Mouse (Mus musculus): ENCODE data around the gene Susd6. TPM values are rescaled to one million over a fixed set of nuclear protein-coding genes. Genes with fewer than 3 reads are reported as not detected.

The Susd6 gene
- polyA plus RNA-seq, 1 experiment from 2014 or later: 17.7 TPM

GRCm38 (mm10) chr12:80779760-80780159 is 10.6 kb upstream of the Susd6 start:
- no peak for DNase-seq (ENCODE audit: low spot score)

GRCm38 (mm10) chr12:80782190-80782589 is 8.1 kb upstream of the Susd6 start:
- no peaks in the 10 kb centered on the region for H3K4me1 ChIP-seq (replicated peaks; ENCODE audit: control insufficient read depth, insufficient read depth, low read length)
- ATAC-seq (ENCODE audit: low FRiP score): no peak
- H3K4me2 ChIP-seq (replicated peaks; ENCODE audit: low read depth, low read length): no peak overlapping the region
- no peaks in the 10 kb centered on the region for H3K9me3 ChIP-seq (ENCODE audit: control insufficient read depth, low read length)
- no peak overlapping the region for H3K9ac ChIP-seq (ENCODE audit: low read depth, low read length)
- H3K27me3 ChIP-seq (ENCODE audit: control insufficient read depth, insufficient read depth, low read length): no peaks in the 10 kb centered on the region
- no peak overlapping the region for H3K4me3 ChIP-seq (ENCODE audit: low read depth, low read length)
- no peak overlapping the region for H3K27ac ChIP-seq (ENCODE audit: low read depth, low read length)
- DNase-seq (ENCODE audit: low spot score): no peak
- no peaks in the 10 kb centered on the region for H3K36me3 ChIP-seq (ENCODE audit: control insufficient read depth, insufficient read depth, low read length)
- WGBS: 77% methylated on average over 3 of the region's 3 CpGs

More at GRCm38 (mm10) chr12:80779760-80780159, 10.6 kb upstream of the Susd6 start:
- Histone ChIP-seq H3K4me3 (ENCODE audit: low read depth, low read length) (no peak overlapping the region), H3K36me3 (ENCODE audit: control insufficient read depth, insufficient read depth, low read length) (no peaks in the 10 kb centered on the region), H3K27me3 (ENCODE audit: control insufficient read depth, insufficient read depth, low read length) (no peaks in the 10 kb centered on the region), H3K4me1 (replicated peaks; ENCODE audit: control insufficient read depth, insufficient read depth, low read length) (no peaks in the 10 kb centered on the region), H3K4me2 (replicated peaks; ENCODE audit: low read depth, low read length) (no peak overlapping the region), H3K9me3 (ENCODE audit: control insufficient read depth, low read length) (no peaks in the 10 kb centered on the region), H3K9ac (ENCODE audit: low read depth, low read length) (no peak overlapping the region), H3K27ac (ENCODE audit: low read depth, low read length) (no peak overlapping the region)
- 85% methylated on average over 4 of the region's 4 CpGs for WGBS
- ATAC-seq (ENCODE audit: low FRiP score): no peak

DNA sequence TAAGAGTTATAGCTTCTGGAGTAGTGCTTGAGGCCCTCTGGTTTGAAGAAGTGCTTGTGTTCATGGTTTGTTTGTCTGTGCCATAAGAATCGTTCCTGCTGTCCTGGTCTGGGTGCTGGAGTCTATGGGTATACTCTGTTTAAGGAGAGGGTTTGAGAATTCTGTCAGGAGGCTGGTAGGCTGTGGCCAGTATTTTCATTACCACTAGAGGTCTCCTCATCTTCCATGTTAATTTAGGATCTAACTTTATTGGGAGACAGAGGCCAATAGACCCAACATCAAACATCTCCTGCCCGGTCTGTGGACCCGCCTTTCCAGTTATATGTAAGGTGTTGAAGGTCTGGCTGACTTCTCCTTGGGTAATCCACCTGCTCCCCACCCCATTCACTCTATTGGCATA is 7.4 kb upstream of the Susd6 start:
- WGBS: 62% methylated on average over 3 of the region's 3 CpGs

DNA sequence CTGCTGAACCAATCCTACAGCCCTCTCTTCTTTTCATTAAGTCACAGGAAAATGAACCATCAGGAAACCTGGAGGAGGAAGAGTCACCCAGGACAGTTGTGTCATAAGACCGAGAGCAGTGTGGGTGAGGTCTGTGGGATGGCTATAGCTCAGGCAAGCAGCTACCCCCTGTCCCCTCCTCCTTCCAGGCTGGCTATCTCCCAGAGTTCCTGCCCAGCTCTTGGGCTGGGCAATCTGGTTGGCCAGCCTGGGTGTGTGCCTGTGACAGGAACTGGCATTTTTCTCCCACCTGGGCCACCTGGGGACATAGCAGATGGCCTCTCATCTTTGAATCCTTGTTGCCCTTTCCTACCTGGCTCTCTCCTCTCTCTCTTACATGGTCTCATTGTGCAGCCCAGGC is 6.4 kb upstream of the Susd6 start:
- no peak overlapping the region for H3K4me3 ChIP-seq (ENCODE audit: low read depth, low read length)
- H3K4me2 ChIP-seq (replicated peaks; ENCODE audit: low read depth, low read length): no peak overlapping the region
- H3K27ac ChIP-seq (ENCODE audit: low read depth, low read length): no peak overlapping the region
- H3K9me3 ChIP-seq (ENCODE audit: control insufficient read depth, low read length): no peaks in the 10 kb centered on the region
- no peak for ATAC-seq (ENCODE audit: low FRiP score)
- no peaks in the 10 kb centered on the region for H3K4me1 ChIP-seq (replicated peaks; ENCODE audit: control insufficient read depth, insufficient read depth, low read length)
- 88% methylated on average over 1 of the region's 1 CpGs for WGBS
- no peak overlapping the region for H3K9ac ChIP-seq (ENCODE audit: low read depth, low read length)
- no peak for DNase-seq (ENCODE audit: low spot score)
- H3K36me3 ChIP-seq (ENCODE audit: control insufficient read depth, insufficient read depth, low read length): no peaks in the 10 kb centered on the region
- H3K27me3 ChIP-seq (ENCODE audit: control insufficient read depth, insufficient read depth, low read length): no peaks in the 10 kb centered on the region

More for the DNA sequence above, 7.4 kb upstream of the Susd6 start:
- Histone ChIP-seq H3K4me1 (replicated peaks; ENCODE audit: control insufficient read depth, insufficient read depth, low read length) (no peaks in the 10 kb centered on the region), H3K27me3 (ENCODE audit: control insufficient read depth, insufficient read depth, low read length) (no peaks in the 10 kb centered on the region), H3K27ac (ENCODE audit: low read depth, low read length) (no peak overlapping the region), H3K4me3 (ENCODE audit: low read depth, low read length) (no peak overlapping the region), H3K9me3 (ENCODE audit: control insufficient read depth, low read length) (no peaks in the 10 kb centered on the region), H3K9ac (ENCODE audit: low read depth, low read length) (no peak overlapping the region), H3K4me2 (replicated peaks; ENCODE audit: low read depth, low read length) (no peak overlapping the region), H3K36me3 (ENCODE audit: control insufficient read depth, insufficient read depth, low read length) (no peaks in the 10 kb centered on the region)
- ATAC-seq (ENCODE audit: low FRiP score) (no peak), DNase-seq (ENCODE audit: low spot score) (no peak)

DNA sequence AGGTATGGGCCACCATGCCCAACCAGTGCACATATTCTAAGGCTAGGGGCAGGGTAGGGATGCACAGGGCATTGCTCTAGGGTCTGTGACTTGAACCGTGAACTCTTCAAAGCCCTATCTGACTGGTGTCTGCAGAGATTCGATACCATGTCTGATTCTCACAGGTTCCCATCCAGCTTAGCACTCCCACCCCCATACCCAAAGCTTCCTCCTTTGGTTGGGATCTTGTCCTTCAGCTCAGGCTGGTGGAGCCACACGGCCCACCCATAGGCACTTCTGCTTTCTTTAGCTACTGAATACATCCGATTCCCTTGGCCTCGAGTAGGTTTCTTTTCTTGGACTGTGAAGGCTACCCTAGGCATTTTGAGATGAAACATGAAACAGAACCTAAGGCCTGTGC is 5.3 kb upstream of the Susd6 start:
- Histone ChIP-seq H3K4me1 (replicated peaks; ENCODE audit: control insufficient read depth, insufficient read depth, low read length) (no peaks in the 10 kb centered on the region), H3K27me3 (ENCODE audit: control insufficient read depth, insufficient read depth, low read length) (no peaks in the 10 kb centered on the region), H3K9me3 (ENCODE audit: control insufficient read depth, low read length) (no peaks in the 10 kb centered on the region), H3K27ac (ENCODE audit: low read depth, low read length) (no peak overlapping the region), H3K4me3 (ENCODE audit: low read depth, low read length) (no peak overlapping the region), H3K36me3 (ENCODE audit: control insufficient read depth, insufficient read depth, low read length) (no peaks in the 10 kb centered on the region), H3K4me2 (replicated peaks; ENCODE audit: low read depth, low read length) (no peak overlapping the region), H3K9ac (ENCODE audit: low read depth, low read length) (no peak overlapping the region)
- WGBS: 81% methylated on average over 5 of the region's 5 CpGs
- DNase-seq (ENCODE audit: low spot score): no peak
- ATAC-seq (ENCODE audit: low FRiP score): no peak

DNA sequence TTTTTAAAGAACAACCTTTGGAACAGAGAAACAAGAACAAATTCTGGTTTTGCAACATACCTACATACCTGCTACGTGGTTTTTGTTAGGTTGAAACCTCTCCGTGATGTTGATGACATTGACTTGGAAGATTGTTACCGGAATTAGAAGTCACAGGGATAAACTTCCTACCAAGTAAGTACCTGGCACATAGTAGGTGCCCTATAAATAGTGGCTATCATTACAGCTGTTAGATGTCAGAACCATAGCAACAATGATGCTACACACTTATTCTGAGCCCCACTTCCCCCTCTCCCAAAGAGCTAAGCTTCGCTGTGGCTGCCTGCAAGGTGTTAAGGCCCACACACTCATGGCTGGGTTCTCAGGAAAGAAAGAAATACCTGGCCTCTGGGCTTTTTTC is 4.7 kb upstream of the Susd6 start:
- ATAC-seq (ENCODE audit: low FRiP score): no peak
- Histone ChIP-seq H3K4me3 (ENCODE audit: low read depth, low read length) (no peak overlapping the region), H3K9ac (ENCODE audit: low read depth, low read length) (no peak overlapping the region), H3K9me3 (ENCODE audit: control insufficient read depth, low read length) (no peaks in the 10 kb centered on the region), H3K27ac (ENCODE audit: low read depth, low read length) (no peak overlapping the region), H3K4me1 (replicated peaks; ENCODE audit: control insufficient read depth, insufficient read depth, low read length) (no peaks in the 10 kb centered on the region), H3K27me3 (ENCODE audit: control insufficient read depth, insufficient read depth, low read length) (no peaks in the 10 kb centered on the region), H3K36me3 (ENCODE audit: control insufficient read depth, insufficient read depth, low read length) (no peaks in the 10 kb centered on the region), H3K4me2 (replicated peaks; ENCODE audit: low read depth, low read length) (no peak overlapping the region)
- WGBS: 93% methylated on average over 4 of the region's 4 CpGs
- no peak for DNase-seq (ENCODE audit: low spot score)

DNA sequence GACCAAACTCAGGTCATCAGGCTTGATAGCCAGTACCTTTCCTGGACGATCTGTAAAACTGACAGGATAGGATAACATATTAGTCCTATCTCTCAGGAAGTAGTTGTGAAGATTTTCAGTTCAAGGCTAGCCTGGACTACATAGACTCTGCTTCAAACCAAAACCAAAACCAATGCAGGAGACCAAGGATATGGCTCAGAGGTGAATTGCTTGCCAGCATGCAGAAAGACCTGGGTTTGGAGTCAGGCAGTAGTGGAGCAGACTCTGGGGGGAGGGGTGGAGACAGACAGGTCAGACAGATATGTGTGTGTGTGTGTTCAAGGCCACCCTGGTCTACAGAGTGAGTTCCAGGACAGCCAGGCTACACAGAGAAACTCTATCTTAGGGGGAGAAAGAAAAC is 3.7 kb upstream of the Susd6 start:
- no peak for ATAC-seq (ENCODE audit: low FRiP score)
- no peaks in the 10 kb centered on the region for H3K27me3 ChIP-seq (ENCODE audit: control insufficient read depth, insufficient read depth, low read length)
- DNase-seq (ENCODE audit: low spot score): no peak
- no peak overlapping the region for H3K4me2 ChIP-seq (replicated peaks; ENCODE audit: low read depth, low read length)
- no peaks in the 10 kb centered on the region for H3K36me3 ChIP-seq (ENCODE audit: control insufficient read depth, insufficient read depth, low read length)
- no peaks in the 10 kb centered on the region for H3K9me3 ChIP-seq (ENCODE audit: control insufficient read depth, low read length)
- no peak overlapping the region for H3K9ac ChIP-seq (ENCODE audit: low read depth, low read length)
- no peaks in the 10 kb centered on the region for H3K4me1 ChIP-seq (replicated peaks; ENCODE audit: control insufficient read depth, insufficient read depth, low read length)
- 85% methylated on average over 1 of the region's 1 CpGs for WGBS
- no peak overlapping the region for H3K27ac ChIP-seq (ENCODE audit: low read depth, low read length)
- no peak overlapping the region for H3K4me3 ChIP-seq (ENCODE audit: low read depth, low read length)

- no peak for DNase-seq (ENCODE audit: low spot score)
- 56% methylated on average over 11 of the region's 11 CpGs for whole genome bisulfite sequencing
Measured at GRCm38 (mm10) chr12:80787604-80788003, 2.7 kb upstream of the Susd6 start.

DNA sequence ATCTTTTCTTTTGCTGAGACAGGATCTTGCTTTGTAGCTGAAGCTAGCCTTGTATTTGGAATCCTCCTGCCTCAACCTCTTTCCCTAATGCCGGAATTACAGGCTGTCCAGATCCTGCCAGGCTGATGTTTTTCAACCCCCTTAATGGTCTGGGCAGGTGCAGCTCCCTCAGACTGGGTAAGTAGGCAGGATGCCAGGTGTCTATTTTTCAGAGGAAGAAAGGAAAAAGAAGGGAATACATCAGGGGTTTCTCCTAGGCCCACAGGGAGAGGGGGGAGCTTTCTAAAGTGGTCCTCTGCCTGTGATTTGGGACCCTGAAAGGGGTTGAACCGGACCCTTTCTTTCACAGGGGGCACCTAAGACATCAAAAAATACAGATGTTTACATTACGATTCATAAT is 2.1 kb upstream of the Susd6 start:
- WGBS: 91% methylated on average over 3 of the region's 3 CpGs
- ATAC-seq (ENCODE audit: low FRiP score): no peak
- no peak overlapping the region for H3K27ac ChIP-seq (ENCODE audit: low read depth, low read length)
- H3K9ac ChIP-seq (ENCODE audit: low read depth, low read length): no peak overlapping the region
- no peaks in the 10 kb centered on the region for H3K9me3 ChIP-seq (ENCODE audit: control insufficient read depth, low read length)
- no peak overlapping the region for H3K4me2 ChIP-seq (replicated peaks; ENCODE audit: low read depth, low read length)
- no peaks in the 10 kb centered on the region for H3K36me3 ChIP-seq (ENCODE audit: control insufficient read depth, insufficient read depth, low read length)
- DNase-seq (ENCODE audit: low spot score): no peak
- H3K4me3 ChIP-seq (ENCODE audit: low read depth, low read length): no peak overlapping the region
- no peaks in the 10 kb centered on the region for H3K27me3 ChIP-seq (ENCODE audit: control insufficient read depth, insufficient read depth, low read length)
- H3K4me1 ChIP-seq (replicated peaks; ENCODE audit: control insufficient read depth, insufficient read depth, low read length): no peaks in the 10 kb centered on the region

More at GRCm38 (mm10) chr12:80787604-80788003, 2.7 kb upstream of the Susd6 start:
- ATAC-seq (ENCODE audit: low FRiP score): no peak
- H3K4me1 ChIP-seq (replicated peaks; ENCODE audit: control insufficient read depth, insufficient read depth, low read length): no peaks in the 10 kb centered on the region
- H3K27ac ChIP-seq (ENCODE audit: low read depth, low read length): no peak overlapping the region
- no peaks in the 10 kb centered on the region for H3K27me3 ChIP-seq (ENCODE audit: control insufficient read depth, insufficient read depth, low read length)
- H3K9ac ChIP-seq (ENCODE audit: low read depth, low read length): no peak overlapping the region
- no peaks in the 10 kb centered on the region for H3K36me3 ChIP-seq (ENCODE audit: control insufficient read depth, insufficient read depth, low read length)
- H3K4me2 ChIP-seq (replicated peaks; ENCODE audit: low read depth, low read length): no peak overlapping the region
- H3K4me3 ChIP-seq (ENCODE audit: low read depth, low read length): no peak overlapping the region
- no peaks in the 10 kb centered on the region for H3K9me3 ChIP-seq (ENCODE audit: control insufficient read depth, low read length)
